Mouse (Mus musculus): ENCODE results near the gene Ppp1r12a. TPM values are rescaled to one million over a fixed set of nuclear protein-coding genes. Genes with fewer than 3 reads are reported as not detected.

Gene Ppp1r12a
- polyA plus RNA-seq, 1 experiment from 2014 or later: 101 TPM

GRCm38 (mm10) chr10:108290046-108290445 lies 128.1 kb downstream of the Ppp1r12a start:
- no peaks in the 10 kb centered on the region for H3K27me3 ChIP-seq (replicated peaks; ENCODE audit: control insufficient read depth, insufficient read depth, low read length)
- WGBS: 95% methylated on average over 13 of the region's 13 CpGs
- no peak overlapping the region for H3K4me3 ChIP-seq (ENCODE audit: low read length)
- no peaks in the 10 kb centered on the region for H3K9me3 ChIP-seq (ENCODE audit: control insufficient read depth, low read length)
- H3K4me1 ChIP-seq (ENCODE audit: control insufficient read depth, insufficient read depth, low read length): no peaks in the 10 kb centered on the region
- H3K27ac ChIP-seq (ENCODE audit: low read length): no peak overlapping the region
- no peaks in the 10 kb centered on the region for H3K36me3 ChIP-seq (ENCODE audit: control insufficient read depth, insufficient read depth, low read length)
- H3K9ac ChIP-seq (ENCODE audit: low read depth, low read length): no peak overlapping the region
- H3K4me2 ChIP-seq (ENCODE audit: low read depth, low read length): no peak overlapping the region
- no peak for ATAC-seq

GRCm38 (mm10) chr10:108291688-108292471 lies 129.9 kb downstream of the Ppp1r12a start:
- Histone ChIP-seq H3K9ac (ENCODE audit: low read depth, low read length) (no peak overlapping the region), H3K4me2 (ENCODE audit: low read depth, low read length) (no peak overlapping the region), H3K4me3 (ENCODE audit: low read length) (no peak overlapping the region), H3K9me3 (ENCODE audit: control insufficient read depth, low read length) (no peaks in the 10 kb centered on the region), H3K27me3 (replicated peaks; ENCODE audit: control insufficient read depth, insufficient read depth, low read length) (no peaks in the 10 kb centered on the region), H3K27ac (ENCODE audit: low read length) (no peak overlapping the region), H3K4me1 (ENCODE audit: control insufficient read depth, insufficient read depth, low read length) (no peaks in the 10 kb centered on the region), H3K36me3 (ENCODE audit: control insufficient read depth, insufficient read depth, low read length) (no peaks in the 10 kb centered on the region)
- 75% methylated on average over 12 of the region's 12 CpGs for WGBS
- no peak for ATAC-seq

DNA sequence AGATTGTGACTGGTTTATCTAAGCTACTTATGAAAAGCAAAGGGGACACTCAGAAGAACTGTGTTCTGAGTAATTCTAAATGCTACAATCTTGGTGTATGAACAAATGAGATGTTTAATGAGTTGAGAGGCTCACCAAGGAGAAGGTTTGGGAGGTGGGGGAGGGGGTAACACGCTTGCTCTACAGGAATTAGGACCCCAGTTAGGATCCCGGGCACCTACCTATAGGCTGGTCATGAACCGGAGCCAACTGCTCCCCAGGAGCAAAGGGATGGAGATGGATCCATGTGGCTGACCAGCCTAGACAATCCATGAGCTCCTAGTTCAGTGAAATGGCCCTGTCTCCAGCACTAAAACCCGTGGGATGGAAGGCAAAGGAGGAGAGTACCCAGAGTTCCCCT lies 130.7 kb downstream of the Ppp1r12a start:
- H3K27ac ChIP-seq (ENCODE audit: low read length): no peak overlapping the region
- no peaks in the 10 kb centered on the region for H3K4me1 ChIP-seq (ENCODE audit: control insufficient read depth, insufficient read depth, low read length)
- ATAC-seq: no peak
- H3K9me3 ChIP-seq (ENCODE audit: control insufficient read depth, low read length): no peaks in the 10 kb centered on the region
- no peak overlapping the region for H3K9ac ChIP-seq (ENCODE audit: low read depth, low read length)
- WGBS: 88% methylated on average over 4 of the region's 4 CpGs
- no peak overlapping the region for H3K4me3 ChIP-seq (ENCODE audit: low read length)
- H3K27me3 ChIP-seq (replicated peaks; ENCODE audit: control insufficient read depth, insufficient read depth, low read length): no peaks in the 10 kb centered on the region
- no peak overlapping the region for H3K4me2 ChIP-seq (ENCODE audit: low read depth, low read length)
- no peaks in the 10 kb centered on the region for H3K36me3 ChIP-seq (ENCODE audit: control insufficient read depth, insufficient read depth, low read length)

DNA sequence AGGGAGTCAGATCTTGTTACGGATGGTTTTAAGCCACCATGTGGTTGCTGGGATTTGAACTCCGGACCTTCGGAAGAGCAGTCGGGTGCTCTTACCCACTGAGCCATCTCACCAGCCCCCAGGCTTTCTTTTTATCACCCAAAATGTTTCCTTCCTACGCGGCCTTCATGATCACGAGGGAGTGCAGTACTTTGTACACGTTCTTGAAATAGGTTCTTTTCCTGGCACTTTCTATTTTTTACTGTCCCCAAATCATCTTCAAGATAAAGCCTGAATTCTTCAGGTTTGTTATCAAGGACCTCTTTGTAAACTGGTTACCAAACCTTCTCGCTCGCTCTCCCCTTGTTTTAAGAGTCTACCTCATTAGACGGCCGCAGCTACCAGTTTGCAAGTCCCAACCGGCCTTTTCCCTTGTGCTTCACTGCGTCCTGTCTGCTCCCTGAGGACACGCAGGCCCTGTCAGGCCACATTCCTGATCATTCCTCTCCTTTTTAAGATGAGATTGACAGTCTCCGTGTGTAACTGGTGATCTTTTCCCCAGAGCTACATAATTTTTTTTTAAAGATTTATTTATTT lies 131.7 kb downstream of the Ppp1r12a start:
- Histone ChIP-seq H3K4me1 (ENCODE audit: control insufficient read depth, insufficient read depth, low read length) (no peaks in the 10 kb centered on the region), H3K4me3 (ENCODE audit: low read length) (no peak overlapping the region), H3K9me3 (ENCODE audit: control insufficient read depth, low read length) (no peaks in the 10 kb centered on the region), H3K36me3 (ENCODE audit: control insufficient read depth, insufficient read depth, low read length) (no peaks in the 10 kb centered on the region), H3K4me2 (ENCODE audit: low read depth, low read length) (no peak overlapping the region), H3K27me3 (replicated peaks; ENCODE audit: control insufficient read depth, insufficient read depth, low read length) (no peaks in the 10 kb centered on the region), H3K27ac (ENCODE audit: low read length) (no peak overlapping the region), H3K9ac (ENCODE audit: low read depth, low read length) (no peak overlapping the region)
- WGBS: 86% methylated on average over 16 of the region's 16 CpGs
- no peak for ATAC-seq

GRCm38 (mm10) chr10:108294766-108295165 lies 132.8 kb downstream of the Ppp1r12a start:
- Histone ChIP-seq H3K4me2 (ENCODE audit: low read depth, low read length) (no peak overlapping the region), H3K27ac (ENCODE audit: low read length) (no peak overlapping the region), H3K9me3 (ENCODE audit: control insufficient read depth, low read length) (no peaks in the 10 kb centered on the region), H3K27me3 (replicated peaks; ENCODE audit: control insufficient read depth, insufficient read depth, low read length) (no peaks in the 10 kb centered on the region), H3K9ac (ENCODE audit: low read depth, low read length) (no peak overlapping the region), H3K36me3 (ENCODE audit: control insufficient read depth, insufficient read depth, low read length) (no peaks in the 10 kb centered on the region), H3K4me1 (ENCODE audit: control insufficient read depth, insufficient read depth, low read length) (no peaks in the 10 kb centered on the region), H3K4me3 (ENCODE audit: low read length) (no peak overlapping the region)
- WGBS: 87% methylated on average over 7 of the region's 7 CpGs
- ATAC-seq: no peak

DNA sequence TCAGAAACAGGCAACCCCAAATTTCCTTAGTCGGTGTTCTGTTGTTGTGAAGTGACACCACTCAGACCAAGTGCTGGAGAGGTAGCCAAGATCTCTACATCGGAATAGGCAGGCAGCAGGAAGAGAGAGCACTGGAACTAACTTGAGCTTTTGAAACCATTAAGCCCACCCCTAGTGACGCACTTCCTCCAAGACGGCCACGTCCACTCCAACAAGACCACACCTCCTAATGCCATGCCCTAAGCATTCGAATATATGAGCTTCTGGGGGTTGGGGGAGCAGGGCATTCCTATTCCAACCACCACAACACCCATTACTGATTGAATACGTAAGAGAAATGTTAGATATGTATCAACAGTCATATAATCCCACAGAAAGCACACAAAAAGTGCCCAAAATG lies 134.5 kb downstream of the Ppp1r12a start:
- 85% methylated on average over 7 of the region's 7 CpGs for WGBS

DNA sequence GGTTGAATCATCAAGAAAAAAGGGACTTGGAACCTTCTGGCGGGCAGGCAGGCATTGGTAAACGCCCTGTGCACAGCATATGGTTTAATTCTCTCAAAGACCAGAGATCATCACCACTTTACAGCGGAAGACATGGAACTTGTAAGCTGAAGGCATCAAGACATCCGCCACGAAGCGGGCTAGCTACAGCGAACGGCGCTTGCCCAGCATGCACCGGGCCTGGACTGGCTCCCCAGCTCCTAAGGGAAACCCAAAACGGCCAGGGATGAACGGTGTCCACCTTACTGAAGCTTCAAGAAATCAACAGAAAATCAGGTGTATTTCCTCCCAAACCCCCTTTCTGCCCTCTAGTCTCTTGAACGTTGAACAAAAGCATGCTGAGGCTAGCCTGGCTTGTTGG lies 136.3 kb downstream of the Ppp1r12a start:
- no peak overlapping the region for H3K4me2 ChIP-seq (ENCODE audit: low read depth, low read length)
- no peak overlapping the region for H3K27ac ChIP-seq (ENCODE audit: low read length)
- H3K9me3 ChIP-seq (ENCODE audit: control insufficient read depth, low read length): no peaks in the 10 kb centered on the region
- H3K4me3 ChIP-seq (ENCODE audit: low read length): no peak overlapping the region
- H3K27me3 ChIP-seq (replicated peaks; ENCODE audit: control insufficient read depth, insufficient read depth, low read length): no peaks in the 10 kb centered on the region
- no peaks in the 10 kb centered on the region for H3K36me3 ChIP-seq (ENCODE audit: control insufficient read depth, insufficient read depth, low read length)
- H3K9ac ChIP-seq (ENCODE audit: low read depth, low read length): no peak overlapping the region
- WGBS: 94% methylated on average over 13 of the region's 13 CpGs
- no peak for ATAC-seq
- H3K4me1 ChIP-seq (ENCODE audit: control insufficient read depth, insufficient read depth, low read length): no peaks in the 10 kb centered on the region

More for the DNA sequence above, 134.5 kb downstream of the Ppp1r12a start:
- H3K4me2 ChIP-seq (ENCODE audit: low read depth, low read length): no peak overlapping the region
- H3K4me1 ChIP-seq (ENCODE audit: control insufficient read depth, insufficient read depth, low read length): no peaks in the 10 kb centered on the region
- H3K36me3 ChIP-seq (ENCODE audit: control insufficient read depth, insufficient read depth, low read length): no peaks in the 10 kb centered on the region
- H3K27me3 ChIP-seq (replicated peaks; ENCODE audit: control insufficient read depth, insufficient read depth, low read length): no peaks in the 10 kb centered on the region
- no peak overlapping the region for H3K9ac ChIP-seq (ENCODE audit: low read depth, low read length)
- no peaks in the 10 kb centered on the region for H3K9me3 ChIP-seq (ENCODE audit: control insufficient read depth, low read length)
- no peak for ATAC-seq
- no peak overlapping the region for H3K27ac ChIP-seq (ENCODE audit: low read length)
- no peak overlapping the region for H3K4me3 ChIP-seq (ENCODE audit: low read length)

- ATAC-seq: no peak
- H3K4me3 ChIP-seq (ENCODE audit: low read length): no peak overlapping the region
- H3K27me3 ChIP-seq (replicated peaks; ENCODE audit: control insufficient read depth, insufficient read depth, low read length): no peaks in the 10 kb centered on the region
- H3K4me1 ChIP-seq (ENCODE audit: control insufficient read depth, insufficient read depth, low read length): no peaks in the 10 kb centered on the region
- WGBS: 70% methylated on average over 16 of the region's 17 CpGs
- no peaks in the 10 kb centered on the region for H3K36me3 ChIP-seq (ENCODE audit: control insufficient read depth, insufficient read depth, low read length)
- no peak overlapping the region for H3K4me2 ChIP-seq (ENCODE audit: low read depth, low read length)
- no peak overlapping the region for H3K9ac ChIP-seq (ENCODE audit: low read depth, low read length)
- H3K27ac ChIP-seq (ENCODE audit: low read length): no peak overlapping the region
- H3K9me3 ChIP-seq (ENCODE audit: control insufficient read depth, low read length): no peaks in the 10 kb centered on the region
Observed at GRCm38 (mm10) chr10:108298841-108299545, 137.0 kb downstream of the Ppp1r12a start.

- H3K4me3 ChIP-seq (ENCODE audit: low read length): no peak overlapping the region
- ATAC-seq: peak; percentile 92
- no peaks in the 10 kb centered on the region for H3K27me3 ChIP-seq (replicated peaks; ENCODE audit: control insufficient read depth, insufficient read depth, low read length)
- H3K4me1 ChIP-seq (ENCODE audit: control insufficient read depth, insufficient read depth, low read length): no peaks in the 10 kb centered on the region
- no peak overlapping the region for H3K9ac ChIP-seq (ENCODE audit: low read depth, low read length)
- no peaks in the 10 kb centered on the region for H3K9me3 ChIP-seq (ENCODE audit: control insufficient read depth, low read length)
- H3K4me2 ChIP-seq (ENCODE audit: low read depth, low read length): no peak overlapping the region
- 42% methylated on average over 11 of the region's 11 CpGs for WGBS
- H3K27ac ChIP-seq (ENCODE audit: low read length): no peak overlapping the region
- no peaks in the 10 kb centered on the region for H3K36me3 ChIP-seq (ENCODE audit: control insufficient read depth, insufficient read depth, low read length)
Observed at GRCm38 (mm10) chr10:108299828-108300227, 137.8 kb downstream of the Ppp1r12a start.

Measured in intestine, embryonic 16.5 days (tissue).